Mouse (Mus musculus): Measurements from ENCODE around the gene Mllt3. TPM values are rescaled to one million over a fixed set of nuclear protein-coding genes. Genes with fewer than 3 reads are reported as not detected.

The Mllt3 gene
- polyA plus RNA-seq, 1 experiment from 2014 or later, result 32.4 TPM

DNA sequence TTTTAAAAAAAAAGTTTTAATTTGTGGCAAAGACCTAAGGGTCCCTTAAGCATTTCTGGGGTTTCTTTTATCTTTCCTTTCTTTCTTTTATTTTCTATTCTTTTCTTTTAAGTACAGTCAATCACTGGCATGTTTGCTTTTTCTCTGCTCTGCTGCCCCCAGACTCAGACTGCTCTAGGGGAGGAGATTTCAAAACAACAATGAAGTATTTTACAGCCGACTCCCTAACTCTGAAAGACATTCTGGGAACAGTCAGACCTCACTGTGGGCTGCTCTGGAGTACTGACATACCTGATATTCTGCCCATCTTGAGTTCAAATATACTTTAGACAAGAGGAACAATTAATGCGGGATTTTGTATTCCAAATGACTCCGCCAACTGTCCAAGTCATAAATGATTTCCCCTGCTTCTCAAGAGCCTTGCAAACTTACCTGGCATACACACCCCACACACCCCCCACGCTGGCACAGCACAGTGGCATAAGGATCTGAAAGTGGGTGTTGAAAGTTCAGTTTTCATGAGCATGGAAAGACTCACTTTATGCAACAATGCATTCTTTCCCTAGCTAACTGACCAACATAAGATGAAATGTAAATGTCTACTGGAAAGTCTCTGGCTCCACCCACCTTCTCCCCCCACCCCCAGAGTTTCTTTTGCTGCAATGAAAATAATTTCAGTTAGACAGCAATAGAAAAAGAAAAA, 21.1 kb downstream of the Mllt3 start:
- Histone ChIP-seq H3K4me3 (replicated peaks) (no peak overlapping the region), H3K9me3 (replicated peaks) (no peaks in the 10 kb centered on the region), H3K27ac (peak overlapping the region; percentile 42; the same call in 1 of the 2 replicates), H3K4me1 (peaks cover 46% of the 10 kb centered on the region), H3K9ac (no peak overlapping the region), H3K4me2 (peak overlapping the region; percentile 43), H3K27me3 (no peaks in the 10 kb centered on the region), H3K36me3 (peaks cover 6% of the 10 kb centered on the region; the same call in 1 of the 2 replicates)
- ATAC-seq (replicated peaks; ENCODE audit: low FRiP score), result peak; percentile 75; the same call in 1 of the 2 replicates
- WGBS, result 33% methylated on average over 4 of the region's 4 CpGs

- no peaks in the 10 kb centered on the region for H3K27me3 ChIP-seq
- no peak overlapping the region for H3K4me2 ChIP-seq
- H3K9me3 ChIP-seq (replicated peaks), result no peaks in the 10 kb centered on the region
- 80% methylated on average over 5 of the region's 5 CpGs for WGBS
- H3K4me3 ChIP-seq (replicated peaks), result no peak overlapping the region
- no peak overlapping the region for H3K27ac ChIP-seq
- ATAC-seq (replicated peaks; ENCODE audit: low FRiP score), result no peak
- H3K36me3 ChIP-seq, result peaks cover 6% of the 10 kb centered on the region; the same call in 1 of the 2 replicates
- H3K9ac ChIP-seq, result no peak overlapping the region
- peaks cover 32% of the 10 kb centered on the region for H3K4me1 ChIP-seq
Measured at GRCm38 (mm10) chr4:88010441-88010840, 22.7 kb downstream of the Mllt3 start.

- Histone ChIP-seq H3K27ac (no peak overlapping the region), H3K36me3 (peaks cover 5% of the 10 kb centered on the region; the same call in 1 of the 2 replicates), H3K4me3 (replicated peaks) (no peak overlapping the region), H3K9me3 (replicated peaks) (no peaks in the 10 kb centered on the region), H3K4me1 (peaks cover 7% of the 10 kb centered on the region), H3K4me2 (no peak overlapping the region), H3K9ac (no peak overlapping the region), H3K27me3 (no peaks in the 10 kb centered on the region)
- WGBS, result 95% methylated on average over 3 of the region's 3 CpGs
- ATAC-seq (replicated peaks; ENCODE audit: low FRiP score), result no peak
Measured at GRCm38 (mm10) chr4:88005801-88006200, 27.4 kb downstream of the Mllt3 start.

GRCm38 (mm10) chr4:88003159-88003948, 29.8 kb downstream of the Mllt3 start:
- H3K9ac ChIP-seq, result no peak overlapping the region
- H3K4me3 ChIP-seq (replicated peaks), result no peak overlapping the region
- peaks cover 10% of the 10 kb centered on the region; the same call in 1 of the 2 replicates for H3K36me3 ChIP-seq
- no peak overlapping the region for H3K4me2 ChIP-seq
- H3K9me3 ChIP-seq (replicated peaks), result no peaks in the 10 kb centered on the region
- 73% methylated on average over 9 of the region's 9 CpGs for WGBS
- no peak overlapping the region for H3K27ac ChIP-seq
- ATAC-seq (replicated peaks; ENCODE audit: low FRiP score), result no peak
- peaks cover 7% of the 10 kb centered on the region for H3K4me1 ChIP-seq
- H3K27me3 ChIP-seq, result no peaks in the 10 kb centered on the region

- Histone ChIP-seq H3K4me1 (peaks cover 13% of the 10 kb centered on the region), H3K4me3 (replicated peaks) (no peak overlapping the region), H3K9ac (no peak overlapping the region), H3K27ac (no peak overlapping the region), H3K27me3 (no peaks in the 10 kb centered on the region), H3K36me3 (peaks cover 4% of the 10 kb centered on the region; the same call in 1 of the 2 replicates), H3K4me2 (no peak overlapping the region), H3K9me3 (replicated peaks) (no peaks in the 10 kb centered on the region)
- ATAC-seq (replicated peaks; ENCODE audit: low FRiP score), result no peak
- 65% methylated on average over 5 of the region's 5 CpGs for WGBS
Measured at GRCm38 (mm10) chr4:87991710-87992109, 41.5 kb downstream of the Mllt3 start.

DNA sequence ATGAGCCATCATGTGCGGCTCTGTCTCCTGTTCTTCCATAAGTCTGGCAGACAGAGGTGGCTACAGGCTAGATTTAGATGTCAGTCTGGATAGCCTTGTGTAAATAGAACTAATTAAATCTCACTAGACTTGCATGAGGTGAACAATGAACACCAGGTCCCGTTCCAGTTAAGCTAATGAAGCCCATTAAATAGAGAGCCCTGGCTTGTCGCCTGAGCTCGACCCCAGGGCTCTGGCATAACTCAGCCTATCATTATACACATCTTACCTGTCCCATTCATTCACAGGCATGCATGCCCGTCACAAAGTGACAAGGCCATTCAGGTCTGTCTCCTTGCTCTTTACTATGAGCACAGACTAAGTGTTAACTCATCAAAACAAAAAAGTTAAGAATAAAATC, 42.2 kb downstream of the Mllt3 start:
- Histone ChIP-seq H3K9ac (no peak overlapping the region), H3K27ac (no peak overlapping the region), H3K4me2 (no peak overlapping the region), H3K9me3 (replicated peaks) (no peaks in the 10 kb centered on the region), H3K4me3 (replicated peaks) (no peak overlapping the region), H3K27me3 (no peaks in the 10 kb centered on the region), H3K36me3 (peaks cover 1% of the 10 kb centered on the region; the same call in 1 of the 2 replicates), H3K4me1 (peaks cover 13% of the 10 kb centered on the region)
- 56% methylated on average over 5 of the region's 5 CpGs for WGBS
- peak; percentile 43; the same call in 1 of the 2 replicates for ATAC-seq (replicated peaks; ENCODE audit: low FRiP score)

- H3K4me3 ChIP-seq (replicated peaks), result no peak overlapping the region
- no peak overlapping the region for H3K4me2 ChIP-seq
- no peaks in the 10 kb centered on the region for H3K9me3 ChIP-seq (replicated peaks)
- H3K4me1 ChIP-seq, result peaks cover 30% of the 10 kb centered on the region
- no peak overlapping the region for H3K9ac ChIP-seq
- H3K36me3 ChIP-seq, result no peaks in the 10 kb centered on the region
- 60% methylated on average over 4 of the region's 4 CpGs for WGBS
- no peak for ATAC-seq (replicated peaks; ENCODE audit: low FRiP score)
- H3K27me3 ChIP-seq, result no peaks in the 10 kb centered on the region
- peak overlapping the region; percentile 60 for H3K27ac ChIP-seq
Measured at GRCm38 (mm10) chr4:87985281-87985680, 47.9 kb downstream of the Mllt3 start.

- peak overlapping the region; percentile 60 for H3K27ac ChIP-seq
- no peaks in the 10 kb centered on the region for H3K27me3 ChIP-seq
- peak; percentile 60 for ATAC-seq (replicated peaks; ENCODE audit: low FRiP score)
- H3K9ac ChIP-seq, result no peak overlapping the region
- no peak overlapping the region for H3K4me2 ChIP-seq
- H3K36me3 ChIP-seq, result no peaks in the 10 kb centered on the region
- H3K9me3 ChIP-seq (replicated peaks), result no peaks in the 10 kb centered on the region
- H3K4me3 ChIP-seq (replicated peaks), result no peak overlapping the region
- 30% methylated on average over 3 of the region's 3 CpGs for WGBS
- H3K4me1 ChIP-seq, result peaks cover 30% of the 10 kb centered on the region
Measured at GRCm38 (mm10) chr4:87984589-87984988, 48.6 kb downstream of the Mllt3 start.

DNA sequence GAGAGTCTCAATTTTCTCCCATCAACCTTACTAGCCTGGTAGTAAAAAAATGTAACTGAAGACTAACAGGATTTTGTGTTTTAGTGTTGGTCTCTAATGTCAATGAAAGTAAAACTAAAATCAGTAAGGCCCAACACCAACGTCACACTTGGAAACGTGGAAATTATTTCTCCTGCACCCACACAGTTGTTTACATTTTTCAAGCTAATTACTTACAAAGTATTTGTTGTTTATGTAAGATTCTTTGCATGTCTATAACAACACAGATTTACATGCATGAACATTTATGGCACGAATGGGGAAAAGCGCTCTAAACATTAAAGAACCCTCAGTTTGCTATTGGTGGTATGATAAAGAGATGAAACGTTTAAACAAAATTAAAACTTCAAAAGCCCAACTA, 49.1 kb downstream of the Mllt3 start:
- H3K9ac ChIP-seq, result no peak overlapping the region
- H3K4me1 ChIP-seq, result peaks cover 27% of the 10 kb centered on the region
- H3K27ac ChIP-seq, result 0 out of 2 replicates have a peak overlapping the region, but pooled peaks have one; percentile 60
- no peaks in the 10 kb centered on the region for H3K9me3 ChIP-seq (replicated peaks)
- H3K4me2 ChIP-seq, result no peak overlapping the region
- H3K4me3 ChIP-seq (replicated peaks), result no peak overlapping the region
- WGBS, result 68% methylated on average over 5 of the region's 5 CpGs
- H3K27me3 ChIP-seq, result no peaks in the 10 kb centered on the region
- H3K36me3 ChIP-seq, result no peaks in the 10 kb centered on the region
- ATAC-seq (replicated peaks; ENCODE audit: low FRiP score), result no peak

GRCm38 (mm10) chr4:87982578-87982977, 50.6 kb downstream of the Mllt3 start:
- no peak for ATAC-seq (replicated peaks; ENCODE audit: low FRiP score)
- Histone ChIP-seq H3K36me3 (no peaks in the 10 kb centered on the region), H3K27me3 (no peaks in the 10 kb centered on the region), H3K27ac (peak overlapping the region; percentile 38; the same call in 1 of the 2 replicates), H3K4me1 (peaks cover 34% of the 10 kb centered on the region), H3K4me2 (no peak overlapping the region), H3K9me3 (replicated peaks) (no peaks in the 10 kb centered on the region), H3K9ac (no peak overlapping the region), H3K4me3 (replicated peaks) (no peak overlapping the region)
- 62% methylated on average over 5 of the region's 5 CpGs for WGBS

DNA sequence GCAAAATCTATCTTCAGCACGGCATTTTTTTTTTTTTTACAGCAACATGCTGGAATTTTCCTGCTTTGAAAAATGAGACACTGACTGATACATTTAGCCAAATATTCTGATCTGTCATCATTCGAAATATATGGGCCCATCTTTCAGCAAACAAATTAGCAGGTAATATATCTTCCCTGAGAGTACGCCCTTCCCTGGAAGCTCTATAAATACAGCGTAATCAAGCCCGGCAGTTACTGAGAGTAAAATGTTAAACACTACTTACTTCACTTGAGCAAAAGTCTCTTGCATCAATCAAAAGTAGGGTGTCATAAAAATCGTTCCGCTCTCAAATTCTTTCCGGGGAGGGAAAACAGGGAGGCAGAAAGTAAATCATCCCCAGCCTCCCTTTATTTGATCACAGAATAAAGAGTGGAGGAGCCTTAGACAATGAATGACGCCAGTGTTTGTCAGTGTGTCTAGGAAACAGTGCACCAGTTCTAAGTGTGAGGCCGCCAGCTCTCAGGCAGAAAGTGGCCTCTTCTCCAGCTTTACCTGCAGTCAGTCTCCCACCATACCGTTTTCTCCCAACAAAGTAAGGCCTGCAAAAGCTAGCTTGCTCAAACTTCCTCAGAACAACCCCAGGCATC, 55.2 kb downstream of the Mllt3 start:
- Histone ChIP-seq H3K4me2 (no peak overlapping the region), H3K36me3 (no peaks in the 10 kb centered on the region), H3K27ac (no peak overlapping the region), H3K4me1 (peaks cover 13% of the 10 kb centered on the region), H3K4me3 (replicated peaks) (no peak overlapping the region), H3K9ac (no peak overlapping the region), H3K9me3 (replicated peaks) (no peaks in the 10 kb centered on the region), H3K27me3 (no peaks in the 10 kb centered on the region)
- ATAC-seq (replicated peaks; ENCODE audit: low FRiP score), result 0 out of 2 replicates have a peak, but pooled peaks have one; percentile 33
- WGBS, result 32% methylated on average over 11 of the region's 11 CpGs

GRCm38 (mm10) chr4:87965836-87966235, 67.3 kb downstream of the Mllt3 start:
- no peaks in the 10 kb centered on the region for H3K36me3 ChIP-seq
- no peaks in the 10 kb centered on the region for H3K9me3 ChIP-seq (replicated peaks)
- WGBS, result 34% methylated on average over 7 of the region's 7 CpGs
- peak; percentile 70 for ATAC-seq (replicated peaks; ENCODE audit: low FRiP score)
- no peak overlapping the region for H3K27ac ChIP-seq
- H3K4me2 ChIP-seq, result no peak overlapping the region
- no peaks in the 10 kb centered on the region for H3K27me3 ChIP-seq
- no peak overlapping the region for H3K4me3 ChIP-seq (replicated peaks)
- H3K4me1 ChIP-seq, result peaks cover 20% of the 10 kb centered on the region
- no peak overlapping the region for H3K9ac ChIP-seq

All from kidney, embryonic 15.5 days (tissue).